Mouse (Mus musculus) ES-CJ7 (cell line): Measurements from ENCODE around the gene Cracr2b.

Source experiments
- DNase-seq: peaks from one replicate; pipeline ENCODE4 v3.0.0; 2011; ENCODE audit warnings: low read depth, low spot score

The Cracr2b gene

DNA sequence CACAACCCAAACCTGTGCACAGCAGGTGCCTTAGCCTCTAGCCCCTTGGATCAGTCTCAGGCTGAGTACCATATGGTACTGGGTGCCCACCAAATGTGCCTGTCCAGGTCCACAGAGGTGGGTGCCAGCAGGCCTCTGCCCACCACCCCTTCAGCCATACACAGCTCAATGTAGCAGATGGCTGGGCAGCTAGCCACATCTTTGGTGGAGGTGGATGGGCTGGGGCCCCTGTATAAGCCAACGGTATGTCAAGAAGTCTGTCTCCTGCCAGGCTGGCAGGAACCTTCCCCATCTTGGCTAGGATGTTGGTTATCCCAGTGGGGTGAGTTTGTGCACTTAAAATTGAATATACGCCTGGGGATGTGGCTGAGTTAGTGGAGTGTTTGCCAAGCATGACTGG is 24.7 kb downstream of the Cracr2b start:
- DNase-seq = no peak

DNA sequence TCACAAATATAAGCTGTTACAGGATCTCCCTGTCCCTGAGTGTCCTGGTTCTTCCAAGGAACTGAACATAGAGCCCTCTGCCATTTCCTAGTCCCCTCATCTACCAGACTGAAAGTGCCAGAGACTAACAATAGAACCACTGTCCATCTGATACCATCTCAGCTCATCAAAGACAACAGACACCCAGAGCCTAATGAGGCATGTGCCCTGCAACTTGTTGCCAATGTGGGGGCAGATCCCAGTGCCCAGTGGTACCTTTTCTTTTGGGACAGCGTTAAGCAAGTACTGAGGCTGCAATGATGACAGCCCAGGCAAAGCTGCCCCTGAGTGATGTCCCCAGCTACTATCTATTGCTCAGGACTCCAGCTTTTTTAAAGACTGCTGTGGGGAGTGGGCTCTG is 25.3 kb downstream of the Cracr2b start:
- no peak for DNase-seq

- DNase-seq = no peak
Measured at GRCm38 (mm10) chr7:141487141-141487540, 26.2 kb downstream of the Cracr2b start.

DNA sequence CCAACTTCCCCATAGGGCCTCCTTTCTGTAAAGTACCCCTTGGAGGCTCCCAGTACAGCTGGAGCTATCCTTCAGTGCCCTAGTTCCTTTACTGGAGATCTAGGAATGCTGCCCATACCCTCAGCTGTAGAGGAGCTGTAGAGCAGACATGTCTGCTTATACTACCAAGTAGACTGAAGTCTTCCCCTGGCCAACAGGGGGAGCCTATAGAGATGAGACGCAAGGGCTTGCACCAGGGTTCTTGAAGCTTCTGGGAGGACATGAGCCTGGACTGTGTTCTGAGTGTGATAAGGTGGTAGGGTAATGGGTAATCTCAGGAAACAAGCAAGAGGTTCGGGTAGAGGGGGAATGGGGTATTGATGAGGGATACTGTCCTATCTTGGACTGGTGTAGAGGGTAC is 30.3 kb downstream of the Cracr2b start:
- DNase-seq = peak; percentile 48

DNA sequence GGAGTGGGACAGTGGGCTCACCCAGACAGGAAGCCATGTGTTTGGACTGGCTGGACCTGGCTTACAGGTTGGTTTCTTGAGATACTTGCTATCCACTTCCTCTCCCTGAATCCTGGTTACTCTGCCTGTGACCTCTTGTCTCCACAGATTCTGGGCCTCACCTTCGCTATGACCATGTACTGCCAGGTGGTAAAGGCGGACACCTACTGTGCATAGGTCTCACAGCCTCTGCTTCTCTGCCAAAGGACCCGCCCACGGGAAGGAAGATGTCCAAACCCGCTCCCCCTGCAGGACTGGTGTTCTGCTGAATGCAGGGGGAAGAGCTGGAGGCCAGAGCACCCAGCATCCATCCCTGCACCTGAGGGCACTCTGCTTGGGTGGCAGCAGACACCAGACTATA is 31.8 kb downstream of the Cracr2b start:
- DNase-seq = no peak

- no peak for DNase-seq
Measured at GRCm38 (mm10) chr7:141493729-141494128, 32.8 kb downstream of the Cracr2b start.

GRCm38 (mm10) chr7:141495379-141495778 is 34.5 kb downstream of the Cracr2b start:
- DNase-seq = no peak

GRCm38 (mm10) chr7:141495940-141496339 is 35.0 kb downstream of the Cracr2b start:
- DNase-seq = no peak

GRCm38 (mm10) chr7:141497600-141497999 is 36.7 kb downstream of the Cracr2b start:
- no peak for DNase-seq

DNA sequence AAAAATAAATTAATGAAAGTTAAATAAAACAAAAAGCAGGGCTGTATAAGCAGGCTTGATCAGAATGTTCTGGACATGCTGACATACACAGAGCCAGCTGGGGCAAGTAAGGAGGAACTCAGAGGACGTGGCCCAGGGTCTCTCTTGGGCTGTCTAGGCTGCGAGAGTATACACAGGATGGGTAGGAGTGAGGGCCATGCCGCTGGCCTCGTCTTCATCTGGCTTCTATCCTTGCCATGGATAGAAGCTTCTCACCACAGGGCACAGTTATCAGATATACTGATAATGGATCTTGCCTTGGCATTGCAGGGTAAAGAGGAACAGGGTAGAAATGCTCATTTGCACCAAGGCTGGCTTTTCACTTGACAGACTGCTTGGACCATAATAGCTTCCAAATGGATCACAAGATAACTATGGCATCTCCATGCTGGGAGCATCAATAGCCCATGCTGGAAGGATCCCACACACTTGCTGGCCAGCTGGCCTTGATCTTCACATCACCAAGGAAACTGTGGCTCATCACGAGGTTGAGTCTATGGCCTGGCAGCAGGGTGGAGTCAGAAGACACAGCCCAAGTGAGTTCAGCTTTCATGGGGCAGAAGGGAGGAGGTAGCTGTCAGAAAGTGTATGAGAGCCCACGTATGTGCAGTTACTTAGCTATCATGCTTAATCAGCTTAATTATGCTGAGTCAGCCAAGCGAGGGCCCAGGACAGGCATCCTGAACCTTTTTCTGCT is 41.1 kb downstream of the Cracr2b start:
- no peak for DNase-seq

GRCm38 (mm10) chr7:141502556-141502905 is 41.6 kb downstream of the Cracr2b start:
- no peak for DNase-seq

- no peak for DNase-seq
Measured at GRCm38 (mm10) chr7:141506278-141506677, 45.4 kb downstream of the Cracr2b start.

GRCm38 (mm10) chr7:141508160-141508559 is 47.3 kb downstream of the Cracr2b start:
- DNase-seq = no peak

DNA sequence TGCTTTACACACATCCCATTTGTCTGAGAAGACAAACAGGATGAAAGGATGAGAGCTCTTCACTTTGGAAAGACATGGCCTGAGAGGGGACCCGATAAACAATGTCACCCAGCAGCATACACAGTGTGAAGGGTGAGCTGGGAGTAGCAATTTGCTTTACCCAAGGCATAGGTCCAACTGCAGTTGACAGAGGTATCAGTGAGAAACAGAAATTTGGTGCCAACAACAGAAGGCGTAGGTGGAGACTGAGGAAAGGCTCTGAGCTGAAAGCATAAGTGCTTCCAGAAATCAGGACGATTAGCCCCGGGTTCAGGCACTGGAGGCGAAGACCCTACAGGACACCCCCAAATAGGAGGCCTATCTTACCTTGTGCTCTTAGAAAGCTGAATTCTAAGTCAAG is 49.3 kb downstream of the Cracr2b start:
- no peak for DNase-seq

DNA sequence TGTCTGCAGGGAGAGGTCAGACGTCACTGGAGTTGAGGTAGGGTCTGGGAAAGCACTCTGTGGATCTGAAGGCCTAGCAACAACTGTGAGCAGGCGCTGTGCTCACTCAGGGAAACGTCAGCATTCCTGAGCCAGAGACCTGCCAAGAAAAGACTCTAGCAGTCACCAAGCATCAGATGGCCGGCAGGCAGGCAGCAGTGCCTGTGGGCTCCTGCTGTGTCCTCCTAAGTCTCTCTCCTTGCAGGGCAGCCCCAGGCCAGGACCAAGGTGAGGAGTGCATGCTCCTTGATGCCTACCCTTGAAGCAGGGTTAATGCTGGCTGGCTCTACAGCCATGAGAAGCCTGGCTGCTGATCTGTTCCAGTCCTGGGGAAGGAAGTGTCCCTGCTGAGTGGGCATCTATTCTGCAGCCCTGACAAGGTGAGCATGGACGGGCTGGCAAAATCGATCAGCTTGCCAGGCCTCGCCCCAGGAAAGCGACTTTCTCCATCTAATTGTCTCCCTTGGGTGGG is 49.8 kb downstream of the Cracr2b start:
- no peak for DNase-seq
